In genomic region chr13:53811862-53812261, GRCm38 (mm10) we compare ENCODE assay signal across 8 mouse cellular contexts.
DNase-seq lines count a peak whose midpoint lies in the region.

No protein-coding gene starts in this region.

- peak; percentile 8 for DNase-seq in gastrocnemius, adult 18-20 months (ENCODE audit: low spot score)
- DNase-seq in gastrocnemius, adult 8-10 months (ENCODE audit: low spot score in 2 of 2): no peak
- DNase-seq in right cerebral cortex, adult 18-20 months: peak; percentile 43
- no peak for DNase-seq in right cerebral cortex, postnatal 25 days
- DNase-seq in cerebellum, adult 9-11 months: peak; percentile 60
- peak; percentile 7 to 54 for DNase-seq in kidney, adult 8-10 months
- peak; percentile 59 for DNase-seq in mesoderm, embryonic 11.5 days (ENCODE audit: low read depth, low spot score)
- DNase-seq in thymus, postnatal 25 days: no peak

Comparison
In these comparisons a context has a peak if more than half of its experiments do, and no peak if none do; other contexts are left out.
1. DNase-seq: peak in gastrocnemius, adult 18-20 months (single experiment), right cerebral cortex, adult 18-20 months (single experiment), cerebellum, adult 9-11 months (single experiment), kidney, adult 8-10 months (2 of 2) and mesoderm, embryonic 11.5 days (single experiment); none in gastrocnemius, adult 8-10 months (0 of 2), right cerebral cortex, postnatal 25 days (single experiment) and thymus, postnatal 25 days (single experiment).